Mouse (Mus musculus) kidney, postnatal 10 days (tissue): ENCODE results near the gene Gm7030.
"Not testable (repeated sequence)": the region's sequence is repeated elsewhere in the genome, so short reads cannot be mapped to it uniquely, and the experiment has no call there.

Source experiments
- DNase-seq: peaks from one replicate; pipeline ENCODE4 v3.0.0; 2021; ENCODE audit warnings: mixed read lengths

The Gm7030 gene

DNA sequence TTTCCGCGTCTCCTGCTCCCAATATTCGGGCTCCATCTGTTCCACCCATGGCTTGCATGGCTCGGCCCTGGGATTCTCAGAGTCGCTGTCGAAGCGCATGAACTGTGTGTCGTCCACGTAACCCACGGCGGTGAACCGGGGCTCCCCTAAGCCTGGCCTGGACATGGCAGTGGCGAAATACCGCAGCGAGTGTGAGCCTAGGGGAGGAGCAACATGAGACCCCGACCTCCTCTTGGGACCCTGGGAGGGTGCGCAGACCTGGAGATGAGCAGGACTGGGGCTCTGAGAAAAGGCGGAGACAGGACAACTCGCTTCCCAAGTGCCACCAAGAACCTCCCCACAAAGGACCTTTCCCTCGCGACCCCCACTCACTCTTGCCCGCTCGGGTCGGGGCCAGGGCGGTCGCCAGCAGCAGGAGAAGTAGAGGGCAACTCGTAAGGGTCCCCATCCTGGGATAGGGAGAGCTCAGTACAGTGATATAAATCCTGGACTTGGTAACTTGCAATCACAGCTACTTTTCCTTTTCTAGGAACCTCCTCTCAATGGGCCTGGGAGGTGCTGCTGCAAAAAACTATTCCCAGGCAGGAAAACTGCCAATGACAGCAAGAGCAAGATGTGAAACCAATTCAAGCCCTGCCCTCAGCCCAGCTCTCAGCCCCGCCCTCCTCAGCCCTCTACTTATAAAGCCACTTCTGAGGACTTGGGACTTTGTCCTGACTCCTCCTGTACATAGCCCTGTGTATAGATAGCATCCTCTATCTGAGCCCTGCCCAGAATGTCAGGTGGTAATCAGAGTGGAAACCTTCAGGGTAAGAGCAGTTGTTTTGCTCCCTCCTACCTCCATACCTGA is at the start of gene Gm7030:
Gene Gm7030 (minus strand): TSS at position 458 of the 850 bp plus-strand sequence.
- DNase-seq: peak; percentile 38

DNA sequence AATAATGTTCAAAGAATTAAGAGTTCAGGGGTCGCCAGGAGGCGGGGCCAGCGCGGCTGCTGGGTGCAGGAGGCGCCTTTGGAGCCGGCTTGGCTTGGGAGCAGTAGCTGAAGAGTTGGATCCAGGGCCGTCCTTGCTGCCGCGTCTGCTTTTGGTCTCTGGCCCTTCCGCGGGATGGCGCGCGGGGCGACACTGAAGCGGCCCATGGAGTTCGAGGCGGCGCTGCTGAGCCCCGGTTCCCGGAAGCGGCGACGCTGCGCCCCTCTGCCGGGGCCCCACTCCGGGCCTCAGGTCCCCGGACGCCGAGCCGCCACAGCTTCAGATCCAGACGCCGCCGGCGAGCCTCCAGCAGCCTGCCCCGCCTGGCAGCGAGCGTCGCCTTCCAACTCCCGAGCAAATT is 49.7 kb upstream of the Gm7030 start:
- peak; percentile 23 for DNase-seq

GRCm38 (mm10) chr17:36176132-36176531 is 46.9 kb upstream of the Gm7030 start:
- not testable (repeated sequence) for DNase-seq

DNA sequence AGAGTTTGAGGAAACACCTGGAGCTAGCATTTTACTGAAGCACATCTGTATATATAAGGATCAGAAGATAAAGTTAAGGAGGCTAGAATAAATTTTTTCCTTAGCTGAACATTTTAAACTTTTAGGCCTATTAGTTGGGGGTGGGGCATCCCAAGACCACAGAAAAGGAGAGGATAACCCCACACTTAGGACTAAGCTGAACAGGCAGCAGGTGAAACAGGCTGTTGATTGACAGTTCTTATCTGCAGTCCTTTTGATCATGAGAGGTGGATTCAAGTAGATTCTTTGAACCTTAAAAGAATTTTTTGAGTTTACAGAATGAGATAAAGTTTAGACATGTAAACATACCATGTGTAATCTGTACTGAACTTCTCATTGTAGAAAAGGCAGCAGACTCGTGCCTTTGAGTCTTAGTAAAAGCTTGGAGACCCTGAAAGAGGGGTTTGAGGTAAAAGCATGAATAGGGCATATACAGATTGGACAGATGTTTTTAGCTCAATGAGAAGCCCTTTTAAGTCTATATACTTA is 41.1 kb upstream of the Gm7030 start:
- no peak for DNase-seq

GRCm38 (mm10) chr17:36169753-36170152 is 40.5 kb upstream of the Gm7030 start:
- no peak for DNase-seq

DNA sequence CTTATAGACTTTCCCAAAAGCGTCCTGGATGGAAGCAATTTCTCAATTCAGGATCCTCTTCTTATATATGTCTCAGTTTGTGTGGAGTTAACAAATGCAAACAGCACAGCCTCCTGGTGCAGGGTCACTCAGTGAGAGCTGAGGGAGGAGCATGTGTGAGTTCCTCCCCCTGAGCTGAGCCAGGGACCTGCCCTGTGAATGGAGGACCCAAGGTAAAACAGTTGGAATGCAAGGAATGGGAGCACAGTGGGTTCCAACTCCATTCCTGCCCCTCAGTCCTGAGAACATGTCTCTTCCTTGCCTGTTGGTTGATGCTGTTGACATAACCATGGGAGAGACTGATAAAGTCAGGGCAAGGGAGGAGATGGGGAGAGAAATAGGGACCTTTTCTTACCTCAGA is 39.9 kb upstream of the Gm7030 start:
- DNase-seq: not testable (repeated sequence)

- peak; percentile 15 for DNase-seq
Observed at GRCm38 (mm10) chr17:36168039-36168652, 38.9 kb upstream of the Gm7030 start, which contains the start of gene Gm8909. Gm8909 (minus strand) TSS chr17:36168537.

GRCm38 (mm10) chr17:36167306-36168038 is 38.2 kb upstream of the Gm7030 start:
- no peak for DNase-seq

DNA sequence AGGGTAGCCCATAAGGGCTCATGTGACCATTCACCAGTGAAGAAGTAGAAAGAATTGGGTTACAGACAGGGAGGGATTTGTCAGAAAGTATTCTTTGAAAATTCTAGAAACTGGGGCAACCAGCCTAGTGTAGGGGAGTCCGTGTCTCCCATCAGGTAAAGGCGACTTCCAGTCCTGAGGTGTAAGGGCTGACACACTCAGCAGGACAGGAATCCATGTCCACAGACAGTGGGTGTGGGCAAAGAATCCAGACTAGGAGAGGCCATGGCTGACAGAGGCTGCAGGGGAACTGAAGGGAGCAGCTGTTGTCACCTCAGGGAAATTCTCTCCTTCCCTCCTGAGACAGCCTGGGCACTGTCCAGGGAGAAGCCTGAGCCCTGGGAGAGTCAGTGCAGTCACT is 37.7 kb upstream of the Gm7030 start:
- not testable (repeated sequence) for DNase-seq

- DNase-seq: no peak
Observed at GRCm38 (mm10) chr17:36161129-36162051, 32.2 kb upstream of the Gm7030 start.

DNA sequence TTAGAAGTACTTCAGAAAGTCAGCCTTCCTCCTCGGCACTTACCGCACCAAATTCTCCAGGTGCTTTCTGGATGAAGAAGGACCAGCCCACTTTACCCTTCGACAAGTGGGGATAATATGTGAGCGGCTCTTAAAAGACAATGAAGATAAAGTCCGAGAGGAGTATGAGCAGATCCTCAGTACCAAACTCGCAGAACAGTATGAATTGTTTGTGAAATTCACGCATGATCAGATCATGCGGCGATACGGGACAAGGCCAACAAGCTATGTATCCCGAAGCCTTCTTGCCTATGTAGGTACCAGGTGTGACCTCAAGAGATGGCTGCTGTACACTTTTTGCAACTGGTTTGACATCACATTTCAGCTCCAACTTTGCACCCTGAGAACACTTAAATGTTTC is 29.0 kb upstream of the Gm7030 start:
- not testable (repeated sequence) for DNase-seq

DNA sequence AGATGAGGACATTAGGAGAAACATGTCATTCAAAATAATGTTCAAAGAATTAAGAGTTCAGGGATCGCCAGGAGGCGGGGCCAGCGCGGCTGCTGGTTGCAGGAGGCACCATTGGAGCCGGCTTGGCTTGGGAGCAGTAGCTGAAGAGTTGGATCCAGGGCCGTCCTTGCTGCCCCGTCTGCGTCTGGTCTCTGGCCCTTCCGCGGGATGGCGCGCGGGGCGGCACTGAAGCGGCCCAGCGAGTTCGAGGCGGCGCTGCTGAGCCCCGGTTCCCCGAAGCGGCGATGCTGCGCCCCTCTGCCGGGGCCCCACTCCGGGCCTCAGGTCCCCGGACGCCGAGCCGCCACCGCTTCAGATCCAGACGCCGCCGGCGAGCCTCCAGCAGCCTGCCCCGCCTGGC is 28.6 kb upstream of the Gm7030 start:
- DNase-seq: peak; percentile 10

GRCm38 (mm10) chr17:36154271-36155149 is 25.3 kb upstream of the Gm7030 start:
- no peak for DNase-seq

DNA sequence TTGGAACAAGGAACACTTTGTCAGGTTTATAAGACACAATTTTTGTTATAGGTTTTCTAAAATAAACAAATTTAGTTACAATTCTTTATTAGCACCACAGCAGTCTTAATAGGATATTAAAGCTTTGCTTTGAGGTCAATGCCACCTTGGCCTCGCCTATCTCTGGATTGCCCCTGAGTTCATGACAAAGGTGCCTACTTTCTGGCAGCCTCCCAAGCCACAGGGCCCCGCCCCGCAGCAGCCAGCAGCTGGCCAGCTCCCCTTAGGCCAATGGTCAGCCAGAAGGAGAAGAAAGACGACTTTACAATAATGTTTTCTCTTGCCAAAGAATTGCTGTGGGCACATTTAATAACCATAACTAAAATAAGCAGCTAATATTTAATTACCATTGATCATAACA is 22.0 kb upstream of the Gm7030 start:
- DNase-seq: not testable (repeated sequence)

DNA sequence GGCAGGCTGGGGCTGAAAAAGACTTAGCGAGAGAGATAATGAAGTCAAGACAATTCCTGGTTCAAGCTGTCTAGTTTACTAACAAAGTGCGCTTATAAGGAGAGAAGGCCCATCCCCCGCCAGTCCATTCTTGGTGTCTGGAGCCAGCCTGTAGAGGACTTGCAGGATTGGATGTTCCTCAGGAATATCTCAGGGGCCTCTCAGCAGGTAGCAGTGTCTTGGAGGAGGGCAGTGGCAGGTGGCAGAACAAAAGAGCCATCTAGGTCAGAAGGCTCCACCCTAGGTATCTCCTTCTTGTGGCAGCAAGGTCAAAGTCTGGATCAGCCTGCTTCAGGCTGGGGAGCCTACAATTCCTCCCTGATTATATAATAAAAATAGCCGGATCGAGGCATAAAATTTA is 19.2 kb upstream of the Gm7030 start:
- not testable (repeated sequence) for DNase-seq

DNA sequence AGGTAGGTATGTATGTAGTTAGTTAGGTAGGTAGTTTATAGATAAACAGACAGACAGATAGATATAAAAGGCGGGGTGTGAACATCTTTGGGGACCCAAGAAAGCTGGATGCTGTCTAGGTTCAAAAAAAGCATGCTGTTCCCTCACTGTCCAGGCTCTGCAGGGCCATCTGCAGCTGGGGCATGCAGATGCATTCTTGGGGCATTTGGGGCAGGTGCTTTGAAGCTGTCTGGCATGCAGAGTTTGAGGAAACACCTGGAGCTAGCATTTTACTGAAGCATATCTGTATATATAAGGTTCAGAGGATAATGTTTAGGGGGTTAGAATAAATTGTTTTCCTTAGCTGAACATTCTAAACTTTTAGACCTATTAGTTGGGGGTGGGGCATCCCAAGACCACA is 17.7 kb upstream of the Gm7030 start:
- not testable (repeated sequence) for DNase-seq

- DNase-seq: not testable (repeated sequence)
Observed at GRCm38 (mm10) chr17:36145861-36146156, 16.6 kb upstream of the Gm7030 start.

DNA sequence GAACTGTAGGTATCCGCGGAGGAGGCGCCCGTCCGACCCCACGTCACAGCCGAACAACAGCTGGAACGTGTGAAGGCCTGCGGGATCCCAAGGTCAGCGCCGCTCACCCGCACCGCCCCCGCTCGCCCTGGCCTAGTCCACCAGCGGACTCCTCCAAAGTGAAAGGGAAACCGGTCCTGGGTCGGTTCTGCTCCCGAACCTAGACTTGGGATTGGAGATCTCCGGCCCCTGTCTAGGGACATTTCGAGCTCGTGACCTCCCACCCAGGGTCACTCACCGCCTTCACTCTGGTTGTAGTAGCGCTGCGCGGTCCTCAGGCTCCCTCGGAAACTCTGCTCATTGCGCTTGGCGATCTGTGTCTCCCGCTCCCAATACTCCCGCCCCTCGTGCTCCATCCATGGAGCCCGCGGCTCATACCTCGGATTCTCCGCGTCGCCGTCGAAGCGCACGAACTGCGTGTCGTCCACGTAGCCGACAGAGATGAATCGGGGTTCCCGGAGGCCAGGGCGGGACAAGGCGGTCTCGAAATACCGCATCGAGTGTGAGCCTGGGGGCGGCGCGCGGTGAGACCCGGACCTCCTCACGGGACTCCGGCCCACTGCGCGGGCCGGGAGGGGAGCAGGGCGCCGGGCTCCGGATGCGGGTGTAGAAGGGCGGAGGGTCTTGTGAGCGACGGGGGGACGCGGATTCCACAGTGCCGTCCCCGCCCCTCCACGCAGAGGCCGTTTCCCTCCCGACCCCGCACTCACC is 16.1 kb upstream of the Gm7030 start:
- peak; percentile 27 for DNase-seq

GRCm38 (mm10) chr17:36136299-36136848 is 7.1 kb upstream of the Gm7030 start:
- not testable (repeated sequence) for DNase-seq
